Mouse (Mus musculus) kidney, postnatal 14 days (tissue): ENCODE measurements around the gene Lhfpl5.

Experiments
- DNase-seq: peaks from one replicate; pipeline ENCODE4 v3.0.0; 2022; ENCODE audit warnings: mixed read lengths

Gene Lhfpl5

GRCm38 (mm10) chr17:28572941-28573340 is 2.5 kb upstream of the Lhfpl5 start:
- DNase-seq = no peak

DNA sequence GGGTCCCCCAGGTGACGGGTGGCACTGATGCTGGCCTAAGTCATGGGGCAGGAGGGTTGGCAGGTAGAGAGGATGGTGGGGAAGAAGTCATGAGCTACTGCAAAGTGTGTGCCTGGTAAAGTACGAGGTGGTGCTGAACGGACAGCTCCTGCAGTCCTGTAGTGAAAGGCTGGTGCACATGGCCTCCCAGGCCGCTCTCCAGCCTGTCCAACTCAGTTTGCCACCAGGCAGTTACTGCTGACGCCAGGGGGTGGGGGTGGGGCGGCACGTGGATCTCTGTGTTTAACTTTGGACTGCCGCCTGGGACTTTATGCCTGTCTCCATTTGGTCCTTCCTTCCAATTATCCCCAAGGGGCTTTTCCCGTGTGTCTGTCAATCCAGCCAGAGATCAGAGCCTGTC is 5.0 kb downstream of the Lhfpl5 start:
- DNase-seq = peak; percentile 79

DNA sequence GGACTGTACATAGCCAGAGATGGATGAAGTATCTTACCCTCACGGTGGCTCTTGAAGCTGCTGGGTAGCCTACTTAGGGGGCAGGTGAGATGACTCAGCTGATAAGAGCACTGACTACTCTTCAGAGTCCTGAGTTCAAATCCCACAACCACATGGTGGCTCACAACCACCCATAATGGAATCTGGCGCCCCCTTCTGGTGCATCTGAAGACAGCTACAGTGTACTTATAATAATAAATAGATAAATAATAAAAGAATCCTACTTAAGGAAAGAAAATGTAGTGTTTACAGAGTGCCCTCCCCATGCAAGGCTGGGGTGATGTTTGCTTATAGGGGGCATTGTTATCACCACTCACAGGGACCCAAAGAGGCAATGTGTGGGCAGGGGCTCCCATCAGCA is 5.6 kb downstream of the Lhfpl5 start:
- DNase-seq = no peak

DNA sequence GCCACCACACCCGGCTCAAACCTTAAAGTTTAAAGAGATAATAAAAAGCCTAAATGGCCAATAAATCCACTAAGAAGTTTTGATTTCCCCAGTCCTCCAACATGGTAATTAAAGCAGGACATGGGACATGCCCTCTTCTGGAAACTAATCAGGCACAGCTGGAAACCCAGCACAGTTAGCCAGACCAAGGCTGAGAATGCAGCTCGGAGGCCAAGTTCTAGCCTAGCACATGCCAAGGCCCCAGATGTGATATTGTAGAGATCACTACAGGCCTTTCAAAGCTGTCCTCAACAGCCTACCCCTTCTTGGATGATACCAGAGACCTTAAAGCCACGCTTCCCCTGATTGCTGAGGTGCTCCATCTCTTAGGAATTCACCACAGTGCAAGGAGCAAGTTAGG is 11.1 kb downstream of the Lhfpl5 start:
- DNase-seq = peak; percentile 24

- DNase-seq = no peak
Observed at GRCm38 (mm10) chr17:28588591-28588990, 13.2 kb downstream of the Lhfpl5 start.

GRCm38 (mm10) chr17:28590596-28590995 is 15.2 kb downstream of the Lhfpl5 start:
- no peak for DNase-seq

- DNase-seq = no peak
Observed at GRCm38 (mm10) chr17:28591476-28591875, 16.0 kb downstream of the Lhfpl5 start.

GRCm38 (mm10) chr17:28592998-28593397 is 17.6 kb downstream of the Lhfpl5 start:
- peak; percentile 77 for DNase-seq

- DNase-seq = no peak
Observed at GRCm38 (mm10) chr17:28593965-28594364, 18.5 kb downstream of the Lhfpl5 start.

DNA sequence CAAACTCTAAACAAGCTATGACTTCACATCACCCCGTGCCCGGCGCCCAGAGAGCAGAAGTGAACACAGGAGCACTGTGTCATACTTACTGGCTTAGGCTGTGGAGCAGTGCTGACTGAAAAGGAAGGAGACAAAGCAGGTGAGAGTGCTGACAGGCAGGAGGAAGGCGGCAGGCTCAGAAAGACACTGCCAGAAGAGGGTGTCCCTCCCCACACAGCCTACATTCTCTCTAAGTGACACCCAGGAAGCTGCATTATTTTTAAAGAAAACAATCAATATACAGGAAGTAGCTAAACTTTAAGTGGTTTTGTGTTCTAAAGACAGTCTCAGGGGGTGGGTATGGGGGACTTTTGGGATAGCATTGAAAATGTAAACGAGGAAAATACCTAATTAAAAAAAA is 25.3 kb downstream of the Lhfpl5 start:
- DNase-seq = no peak

GRCm38 (mm10) chr17:28601557-28602250 is 26.3 kb downstream of the Lhfpl5 start:
- no peak for DNase-seq

GRCm38 (mm10) chr17:28609543-28609942 is 34.1 kb downstream of the Lhfpl5 start:
- no peak for DNase-seq

DNA sequence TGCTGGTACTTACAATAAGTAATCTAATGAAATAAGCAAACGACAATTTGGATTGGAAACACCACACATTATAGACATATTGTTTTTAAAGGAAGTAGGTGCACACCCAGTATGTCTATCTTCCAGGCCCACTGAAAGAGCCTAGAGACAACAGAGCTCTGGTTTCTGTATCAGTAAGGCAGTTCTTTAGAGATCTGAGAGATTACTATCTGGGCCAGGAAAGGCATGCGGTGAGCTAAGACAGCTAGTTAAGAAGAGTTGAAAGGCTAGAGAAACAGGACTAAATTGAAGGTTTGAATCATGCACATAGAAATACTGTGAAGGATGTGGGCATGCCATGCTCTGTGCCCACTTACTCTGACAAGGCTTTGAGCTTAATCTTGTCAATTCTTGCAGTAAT is 37.2 kb downstream of the Lhfpl5 start:
- DNase-seq = no peak

- DNase-seq = no peak
Observed at GRCm38 (mm10) chr17:28613096-28613495, 37.7 kb downstream of the Lhfpl5 start.

GRCm38 (mm10) chr17:28615332-28615731 is 39.9 kb downstream of the Lhfpl5 start:
- DNase-seq = peak; percentile 27

DNA sequence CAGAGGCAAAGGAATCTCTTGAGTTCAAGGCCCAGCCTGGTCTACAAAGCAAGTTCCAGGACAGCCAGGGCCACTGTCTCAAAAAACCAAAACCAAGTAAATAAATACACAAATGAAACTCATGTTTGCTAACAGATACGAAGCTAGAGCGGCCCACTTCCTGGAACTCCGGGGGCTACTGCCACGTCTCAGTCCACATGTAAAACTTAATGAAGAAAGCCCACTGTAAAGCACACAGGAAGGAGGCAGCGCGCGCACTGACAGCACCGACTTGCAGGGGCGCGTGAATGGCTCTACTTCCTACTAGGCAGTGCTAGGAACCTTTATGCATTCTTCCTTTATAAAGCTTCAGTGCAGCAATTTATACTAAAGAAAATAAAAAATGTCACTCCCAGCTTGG is 42.2 kb downstream of the Lhfpl5 start:
- DNase-seq = no peak

GRCm38 (mm10) chr17:28618124-28618523 is 42.7 kb downstream of the Lhfpl5 start:
- no peak for DNase-seq

- no peak for DNase-seq
Observed at GRCm38 (mm10) chr17:28618775-28619174, 43.3 kb downstream of the Lhfpl5 start.

- DNase-seq = peak; percentile 77
Observed at GRCm38 (mm10) chr17:28621381-28622299, 46.2 kb downstream of the Lhfpl5 start.

DNA sequence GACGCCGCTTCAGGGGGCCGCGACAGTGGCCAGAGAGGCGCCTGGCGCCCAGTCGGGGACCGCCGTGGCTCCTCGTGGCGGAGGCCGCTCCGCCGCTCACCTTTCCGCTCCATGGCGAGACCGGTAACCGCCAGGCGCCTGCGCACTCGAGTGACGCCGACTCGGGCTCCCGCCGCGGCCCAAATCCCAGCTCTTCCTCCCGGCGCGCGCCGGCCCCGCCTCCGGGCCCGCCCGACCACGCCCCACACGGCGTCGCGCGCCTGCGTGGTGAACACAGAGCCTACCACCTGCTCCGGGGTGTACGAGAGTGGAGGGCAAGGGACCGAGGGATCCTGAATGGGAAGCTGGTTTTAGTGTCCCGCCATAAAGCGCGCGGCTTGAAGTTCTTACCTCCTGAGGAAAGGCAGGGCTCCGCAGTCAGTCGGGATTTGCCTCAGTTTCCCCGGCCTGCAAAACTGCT is 46.9 kb downstream of the Lhfpl5 start, which contains the start of gene Srpk1:
Gene Srpk1, minus strand, starts transcription at position 410 of the 460 bp plus-strand sequence.
- peak; percentile 96 for DNase-seq

GRCm38 (mm10) chr17:28624841-28625240 is 49.4 kb downstream of the Lhfpl5 start:
- DNase-seq = no peak

- DNase-seq = no peak
Observed at GRCm38 (mm10) chr17:28625327-28625726, 49.9 kb downstream of the Lhfpl5 start.

- DNase-seq = no peak
Observed at GRCm38 (mm10) chr17:28626937-28627336, 51.5 kb downstream of the Lhfpl5 start.
